Mouse (Mus musculus) midbrain, postnatal 0 days (tissue): Measurements from ENCODE around the gene Mknk2. TPM values are rescaled to one million over a fixed set of nuclear protein-coding genes. Genes with fewer than 3 reads are reported as not detected.

ENCODE experiments used
- ATAC-seq: fragments of 200-750 bp; cut with Nextera tagmentation; 2 replicates; pipeline ENCODE4 v1.8.0; 2017; ENCODE audit warnings: moderate number of reproducible peaks, mild to moderate bottlenecking, moderate TSS enrichment, moderate library complexity; ENCODE audit not compliant: low FRiP score
- DNase-seq: peaks from one replicate; pipeline ENCODE4 v3.0.0-alpha.2; 2015; ENCODE audit warnings: low spot score
- H3K27ac ChIP-seq: fragments of 300-500 bp; sonication (generic); 2 replicates; pipeline ENCODE4 v1.5.1; 2014; ENCODE audit warnings: low read depth, mild to moderate bottlenecking, low read length, mixed read lengths
- H3K27me3 ChIP-seq: fragments of 300-500 bp; sonication (generic); 2 replicates; pipeline ENCODE4 v1.6.1; 2014; ENCODE audit warnings: low read length, control low read depth, mixed read lengths; ENCODE audit not compliant: insufficient read depth
- H3K36me3 ChIP-seq: fragments of 300-500 bp; sonication (generic); 2 replicates; pipeline ENCODE4 v1.6.1; 2014; ENCODE audit warnings: low read length, control low read depth, mixed read lengths; ENCODE audit not compliant: insufficient read depth
- H3K4me1 ChIP-seq: fragments of 300-500 bp; sonication (generic); 2 replicates; pipeline ENCODE4 v1.6.1; 2014; ENCODE audit warnings: mild to moderate bottlenecking, control low read depth, antibody characterized with exemption, low read length, mixed read lengths; ENCODE audit not compliant: insufficient read depth
- H3K4me2 ChIP-seq: fragments of 300-500 bp; sonication (generic); 2 replicates; pipeline ENCODE4 v1.6.1; 2014; ENCODE audit warnings: low read depth, mild to moderate bottlenecking, low read length, mixed read lengths; ENCODE audit not compliant: poor library complexity, severe bottlenecking
- H3K4me3 ChIP-seq: fragments of 300-500 bp; sonication (generic); 2 replicates; pipeline ENCODE4 v1.5.1; 2014; ENCODE audit warnings: low read depth, mild to moderate bottlenecking, low read length, moderate library complexity
- H3K9ac ChIP-seq: fragments of 300-500 bp; sonication (generic); replicated peaks from 2 replicates; pipeline ENCODE4 v1.6.1; 2014; ENCODE audit warnings: mild to moderate bottlenecking, low read length, moderate library complexity, mixed read lengths; ENCODE audit not compliant: poor library complexity, severe bottlenecking
- H3K9me3 ChIP-seq: fragments of 300-500 bp; sonication (generic); 2 replicates; pipeline ENCODE4 v1.6.1; 2016; ENCODE audit warnings: low read length, control low read depth
- CTCF ChIP-seq: IDR thresholded peaks from 2 replicates; pipeline ENCODE4 v1.5.1; 2016; ENCODE audit warnings: antibody characterized with exemption, mild to moderate bottlenecking
- WGBS: fragments of 180-500 bp; shearing (Covaris S2); extraction: QIAGEN DNeasy Blood & Tissue Kit; methylation state at CpG from one replicate; pipeline ENCODE4 v1.1.7; 2014; 5-methylcytosine and 5-hydroxymethylcytosine counted together
- polyA plus RNA-seq: library from polyadenylated mRNA; unstranded; fragments of >200 nt; fragmentation: Nextera tagmentation; extraction: Ambion mirVana; gene quantifications from 2 replicates; pipeline ENCODE4 v1.2.1, GENCODE M21; 2015
- total RNA-seq: library from RNA; depleted of rRNA; stranded (reverse); fragments of >200 nt; gene quantifications from 2 replicates; pipeline ENCODE4 v1.2.3, GENCODE M21; 2014

Mknk2 gene
- total and polyA plus RNA-seq, 2 experiments from 2014 or later, result 36.0 to 74.6 TPM

DNA sequence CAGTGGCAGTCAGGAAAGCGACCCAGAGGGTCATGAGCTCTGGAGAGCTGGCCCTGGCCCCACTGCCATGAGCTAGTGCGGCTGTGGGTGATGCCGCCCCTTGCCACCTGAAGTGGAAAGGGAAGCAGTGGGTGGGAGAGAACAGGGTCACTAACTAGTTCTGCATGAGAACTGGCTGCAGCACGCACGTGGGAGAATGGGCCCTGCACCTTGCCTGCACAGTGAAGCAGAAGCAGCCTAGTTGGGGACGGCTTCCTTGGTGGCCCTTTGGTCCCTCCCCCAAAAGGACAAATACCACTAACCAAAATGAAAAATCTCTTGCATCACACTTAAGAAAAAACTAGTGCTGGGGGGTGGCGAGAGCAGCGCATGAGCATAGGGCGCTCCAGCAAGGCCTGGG is 20.7 kb upstream of the Mknk2 start:
- 92% methylated on average over 9 of the region's 9 CpGs for WGBS
- Histone ChIP-seq H3K27me3 (no peaks in the 10 kb centered on the region), H3K36me3 (peaks cover 5% of the 10 kb centered on the region), H3K4me3 (no peak overlapping the region), H3K4me1 (peaks cover 10% of the 10 kb centered on the region), H3K27ac (no peak overlapping the region), H3K9me3 (no peaks in the 10 kb centered on the region), H3K4me2 (no peak overlapping the region), H3K9ac (no peak overlapping the region)
- ATAC-seq (no peak), DNase-seq (no peak)
- TF ChIP-seq CTCF, result no peak

DNA sequence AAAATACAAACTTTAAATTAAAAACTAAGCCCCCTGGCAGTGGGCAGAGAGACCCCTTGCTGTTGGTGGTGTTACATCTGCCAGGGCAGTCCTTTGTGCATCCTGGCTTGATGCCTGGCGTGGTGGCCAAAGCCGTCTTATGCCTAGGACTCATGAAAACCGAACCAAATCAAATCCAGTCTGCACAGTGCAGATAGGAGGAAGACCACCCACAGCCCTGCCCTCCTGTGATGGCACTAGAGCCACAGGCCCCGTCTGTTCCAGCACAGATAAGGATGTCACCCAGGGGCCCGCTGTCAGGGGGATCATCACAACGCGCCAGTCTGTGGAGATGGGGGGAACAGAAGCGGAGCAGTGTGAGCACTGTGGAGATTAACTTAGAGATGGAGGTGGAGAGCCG is 19.9 kb upstream of the Mknk2 start:
- H3K27me3 ChIP-seq, result no peaks in the 10 kb centered on the region
- no peak for DNase-seq
- no peak overlapping the region for H3K27ac ChIP-seq
- 59% methylated on average over 9 of the region's 9 CpGs for WGBS
- TF ChIP-seq CTCF, result no peak
- H3K4me2 ChIP-seq, result no peak overlapping the region
- H3K9ac ChIP-seq, result peak overlapping the region; percentile 13; the same call in 1 of the 2 replicates
- H3K4me1 ChIP-seq, result peaks cover 5% of the 10 kb centered on the region; the same call in 1 of the 2 replicates
- peaks cover 5% of the 10 kb centered on the region for H3K36me3 ChIP-seq
- no peak overlapping the region for H3K4me3 ChIP-seq
- no peaks in the 10 kb centered on the region for H3K9me3 ChIP-seq
- no peak for ATAC-seq

DNA sequence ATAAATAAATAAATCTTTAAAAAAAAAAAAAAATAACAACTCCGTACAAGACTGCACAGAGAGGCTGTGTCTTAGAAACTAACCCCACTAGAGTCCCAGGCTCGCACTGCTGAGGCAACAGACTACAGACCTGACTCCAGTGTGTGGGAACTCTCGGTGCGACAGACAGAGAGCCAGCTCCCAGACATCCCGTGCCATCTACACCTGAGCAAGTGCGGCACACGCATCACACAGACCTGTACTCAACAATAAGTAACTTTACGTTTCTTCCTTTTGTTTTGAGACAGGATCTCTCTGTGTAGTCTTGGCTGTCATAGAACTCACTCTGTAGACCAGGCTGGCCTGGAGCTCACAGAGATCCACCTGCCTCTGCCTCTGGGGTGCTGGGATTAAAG is 19.5 kb upstream of the Mknk2 start:
- WGBS, result 88% methylated on average over 8 of the region's 8 CpGs
- no peak for DNase-seq
- no peak overlapping the region for H3K4me3 ChIP-seq
- H3K4me1 ChIP-seq, result peaks cover 5% of the 10 kb centered on the region; the same call in 1 of the 2 replicates
- peaks cover 5% of the 10 kb centered on the region for H3K36me3 ChIP-seq
- no peaks in the 10 kb centered on the region for H3K27me3 ChIP-seq
- H3K4me2 ChIP-seq, result no peak overlapping the region
- H3K27ac ChIP-seq, result no peak overlapping the region
- no peak for ATAC-seq
- H3K9me3 ChIP-seq, result no peaks in the 10 kb centered on the region
- no peak overlapping the region for H3K9ac ChIP-seq
- no peak for TF ChIP-seq CTCF

DNA sequence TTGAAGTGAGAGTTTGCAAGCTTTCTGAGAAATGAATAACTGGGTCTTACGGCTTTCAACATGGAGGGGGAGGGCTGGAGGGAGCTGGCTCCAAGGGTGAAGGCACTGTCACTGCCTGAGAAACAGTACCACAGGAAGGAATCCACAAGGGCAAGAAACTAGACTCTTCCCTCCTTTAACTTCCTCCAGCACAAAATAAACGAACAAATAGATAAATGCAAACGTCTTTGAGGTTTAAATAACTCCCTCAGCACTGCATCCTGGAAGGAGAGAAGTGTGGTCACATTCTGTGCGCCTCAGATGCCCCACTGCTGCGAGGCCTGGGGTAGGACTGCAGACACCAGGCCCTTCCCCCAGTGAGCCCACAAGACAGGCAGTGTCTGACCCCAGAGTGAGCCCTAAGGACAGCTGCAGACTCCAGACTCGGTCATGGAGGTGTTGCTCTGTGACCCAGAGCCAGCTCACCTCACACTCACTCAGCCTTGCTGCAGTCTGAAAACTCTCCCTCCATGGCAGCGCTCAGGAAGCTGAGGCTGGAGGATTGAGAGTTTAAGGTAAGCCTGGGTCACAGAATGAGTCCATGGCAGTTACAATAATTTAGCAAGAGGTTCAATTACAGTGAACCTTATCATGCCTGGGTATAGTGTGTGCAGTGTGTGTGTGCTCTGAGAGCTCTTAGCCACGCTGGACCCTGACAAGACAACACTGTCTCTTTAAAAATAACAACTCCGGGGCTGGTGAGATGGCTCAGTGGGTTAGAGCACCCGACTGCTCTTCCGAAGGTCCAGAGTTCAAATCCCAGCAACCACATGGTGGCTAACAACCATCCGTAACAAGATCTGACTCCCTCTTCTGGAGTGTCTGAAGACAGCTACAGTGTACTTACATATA is 18.8 kb upstream of the Mknk2 start:
- Histone ChIP-seq H3K4me1 (peaks cover 5% of the 10 kb centered on the region; the same call in 1 of the 2 replicates), H3K4me2 (no peak overlapping the region), H3K27me3 (no peaks in the 10 kb centered on the region), H3K36me3 (peaks cover 5% of the 10 kb centered on the region), H3K4me3 (no peak overlapping the region), H3K27ac (no peak overlapping the region), H3K9ac (no peak overlapping the region), H3K9me3 (no peaks in the 10 kb centered on the region)
- WGBS, result 75% methylated on average over 11 of the region's 12 CpGs
- TF ChIP-seq CTCF, result no peak
- DNase-seq, result no peak
- no peak for ATAC-seq

DNA sequence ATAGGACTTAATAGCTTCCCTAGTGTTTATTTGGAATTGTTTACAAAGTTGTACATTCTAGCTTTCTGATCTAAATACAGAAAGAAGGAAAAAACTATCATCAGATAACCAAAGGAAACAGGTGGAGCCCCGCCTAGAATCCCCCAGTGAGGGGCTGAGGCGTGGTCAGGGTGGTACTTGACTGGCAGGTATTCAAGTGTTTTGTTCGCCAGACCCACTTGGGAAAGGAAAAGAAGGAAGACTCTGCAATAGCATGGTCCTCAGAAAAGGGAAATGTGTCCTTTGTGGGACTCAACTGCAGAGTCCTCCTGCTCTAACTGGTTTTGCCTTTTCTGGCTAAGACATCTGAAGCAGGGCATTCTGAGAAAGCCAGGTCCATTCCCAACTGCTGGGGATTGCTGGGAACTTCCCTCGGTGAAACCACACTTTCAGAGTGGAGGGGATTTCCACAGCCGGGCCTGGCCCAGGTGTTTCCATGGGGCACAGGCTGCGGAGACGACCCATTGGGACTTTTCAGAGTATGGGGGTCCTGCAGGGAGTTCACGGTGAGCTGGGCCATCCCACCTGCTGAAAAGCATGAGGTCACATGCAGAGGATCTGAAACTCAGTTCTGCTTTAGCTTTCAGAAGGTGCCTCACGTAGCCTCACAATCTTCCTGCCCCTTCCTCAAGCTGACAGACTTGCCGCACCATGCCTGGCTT is 18.0 kb upstream of the Mknk2 start:
- H3K4me1 ChIP-seq, result peaks cover 5% of the 10 kb centered on the region; the same call in 1 of the 2 replicates
- H3K4me2 ChIP-seq, result no peak overlapping the region
- H3K9me3 ChIP-seq, result no peaks in the 10 kb centered on the region
- no peak for TF ChIP-seq CTCF
- no peaks in the 10 kb centered on the region for H3K27me3 ChIP-seq
- no peak overlapping the region for H3K27ac ChIP-seq
- ATAC-seq (no peak), DNase-seq (no peak)
- no peak overlapping the region for H3K4me3 ChIP-seq
- H3K36me3 ChIP-seq, result peaks cover 11% of the 10 kb centered on the region
- no peak overlapping the region for H3K9ac ChIP-seq
- 72% methylated on average over 10 of the region's 10 CpGs for WGBS

DNA sequence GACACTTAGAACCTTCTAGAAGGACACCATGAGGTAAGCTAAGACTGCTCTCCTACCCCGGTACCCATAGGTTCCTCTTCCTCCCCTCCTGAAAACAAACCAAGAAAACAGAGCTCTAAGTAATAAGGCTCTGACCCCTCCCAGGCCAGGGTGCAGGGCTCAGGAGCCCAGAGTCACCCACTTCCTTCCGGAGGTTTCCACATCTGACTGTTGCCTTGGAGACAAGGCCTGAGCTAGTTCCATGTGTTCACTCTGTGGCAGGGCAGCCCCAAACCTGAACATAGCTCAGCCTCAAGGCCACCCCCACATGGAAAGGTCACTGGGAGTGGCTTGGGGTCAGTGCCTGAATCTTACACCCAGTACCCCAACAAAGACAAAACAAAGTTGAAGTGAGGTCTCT is 17.3 kb upstream of the Mknk2 start:
- Histone ChIP-seq H3K36me3 (peaks cover 17% of the 10 kb centered on the region), H3K9ac (no peak overlapping the region), H3K27me3 (no peaks in the 10 kb centered on the region), H3K4me3 (no peak overlapping the region), H3K9me3 (no peaks in the 10 kb centered on the region), H3K27ac (no peak overlapping the region), H3K4me2 (no peak overlapping the region), H3K4me1 (peaks cover 4% of the 10 kb centered on the region; the same call in 1 of the 2 replicates)
- TF ChIP-seq CTCF, result no peak
- ATAC-seq (no peak), DNase-seq (no peak)
- 83% methylated on average over 2 of the region's 2 CpGs for WGBS
